Mouse (Mus musculus): Measurements from ENCODE around the gene Tmem215. TPM values are rescaled to one million over a fixed set of nuclear protein-coding genes. Genes with fewer than 3 reads are reported as not detected.
A peak's percentile ranks its signal among the peaks of the same experiment; 100 is the strongest.

The Tmem215 gene
- total RNA-seq (2021) = 10 to 100 TPM; 22.5 to 25.2 TPM

- intact Hi-C loops (cut with DNase I) = loop anchor here (2.0 to 10.0 kb wide), 3 partner anchors 117 to 213 kb away; no protein-coding TSS in a partner anchor
- DNase-seq (ENCODE audit: low spot score in 2 of 2) = peak in 1 of 2 experiments; percentile 16
Measured at GRCm38 (mm10) chr4:40471880-40472279, at the start of gene Tmem215. Gene Tmem215 (plus strand): TSS chr4:40472180.

DNA sequence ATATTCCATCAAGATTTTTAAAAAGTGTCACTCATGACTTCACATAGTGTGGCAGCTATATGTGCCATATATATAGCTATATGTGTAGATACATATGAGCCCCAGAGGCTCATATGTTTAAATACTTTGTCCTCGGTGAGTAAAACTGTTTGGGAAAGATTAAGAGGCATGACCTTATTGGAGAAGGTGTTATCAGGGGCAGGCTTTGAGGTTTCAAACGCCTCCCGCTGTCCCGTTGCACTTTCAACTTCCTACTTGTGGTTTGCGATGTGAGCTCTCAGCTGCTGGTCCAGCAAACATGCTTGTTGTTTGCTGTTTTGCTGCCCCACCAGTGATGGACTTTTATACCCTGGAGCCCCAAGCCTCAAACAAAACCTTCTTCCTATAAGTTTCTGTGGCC, 40.1 kb upstream of the Tmem215 start:
- intact Hi-C loops (cut with DNase I) = no loop called here
- no peak for DNase-seq (ENCODE audit: low spot score in 2 of 2)

DNA sequence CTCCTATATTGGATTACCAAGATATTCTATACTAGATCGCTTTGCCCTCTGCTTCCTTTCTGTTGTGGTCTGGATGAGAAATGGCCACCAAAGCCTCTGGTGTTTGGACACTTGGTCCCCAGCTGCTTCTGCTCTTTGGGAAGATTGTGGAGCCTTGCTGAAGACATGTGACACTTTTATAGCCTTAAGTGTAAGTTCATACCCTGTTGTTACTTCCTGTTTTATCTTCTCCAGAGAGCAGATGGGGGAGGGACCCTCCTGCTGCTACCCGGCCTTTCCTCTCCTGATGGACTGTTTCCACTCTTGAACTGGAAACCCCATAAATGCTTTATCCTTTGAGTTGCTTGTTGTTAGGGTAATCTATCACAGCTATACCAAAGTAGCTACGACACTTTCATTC, 38.6 kb upstream of the Tmem215 start:
- intact Hi-C loops (cut with DNase I) = no loop called here
- DNase-seq (ENCODE audit: low spot score in 2 of 2) = no peak

DNA sequence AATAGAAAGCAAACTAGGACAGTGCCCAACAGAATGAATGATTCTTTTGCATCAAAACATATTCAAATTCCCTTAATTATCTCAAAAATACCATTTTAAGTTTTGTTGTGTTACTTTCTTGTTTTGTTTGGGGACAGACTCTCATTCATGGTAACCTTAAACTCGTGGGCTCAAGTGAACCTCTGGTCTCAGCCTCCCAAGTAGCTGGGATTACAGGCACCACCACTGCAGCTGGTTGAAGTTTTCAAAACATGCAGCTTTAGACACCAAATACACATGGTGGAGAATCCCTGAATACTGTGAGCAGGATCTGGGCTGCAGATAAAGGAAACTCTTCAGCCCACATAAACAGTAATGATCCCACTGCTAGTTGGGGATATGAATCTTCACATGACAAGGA, 37.6 kb upstream of the Tmem215 start:
- intact Hi-C loops (cut with DNase I) = no loop called here
- DNase-seq (ENCODE audit: low spot score in 2 of 2) = no peak

DNA sequence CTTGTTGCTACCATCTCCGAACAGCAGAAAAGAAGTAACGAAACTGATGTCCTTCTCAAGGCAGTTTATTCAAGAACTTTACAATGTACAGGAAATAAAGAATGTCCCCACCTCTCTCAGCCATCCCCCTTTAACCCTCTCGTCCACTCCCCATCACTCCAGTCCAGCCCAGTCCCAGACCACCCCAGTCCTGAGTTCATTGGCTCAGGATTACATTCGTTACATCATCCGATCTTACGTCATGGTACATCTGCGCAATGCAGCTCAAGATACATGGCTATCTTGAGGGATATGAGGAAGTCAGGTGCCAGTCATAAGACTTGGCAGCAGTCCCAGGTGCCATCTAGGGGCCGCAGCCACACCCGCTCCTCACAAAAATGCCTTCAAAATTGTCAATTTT, 28.4 kb upstream of the Tmem215 start:
- no peak for DNase-seq (ENCODE audit: low spot score in 2 of 2)

DNA sequence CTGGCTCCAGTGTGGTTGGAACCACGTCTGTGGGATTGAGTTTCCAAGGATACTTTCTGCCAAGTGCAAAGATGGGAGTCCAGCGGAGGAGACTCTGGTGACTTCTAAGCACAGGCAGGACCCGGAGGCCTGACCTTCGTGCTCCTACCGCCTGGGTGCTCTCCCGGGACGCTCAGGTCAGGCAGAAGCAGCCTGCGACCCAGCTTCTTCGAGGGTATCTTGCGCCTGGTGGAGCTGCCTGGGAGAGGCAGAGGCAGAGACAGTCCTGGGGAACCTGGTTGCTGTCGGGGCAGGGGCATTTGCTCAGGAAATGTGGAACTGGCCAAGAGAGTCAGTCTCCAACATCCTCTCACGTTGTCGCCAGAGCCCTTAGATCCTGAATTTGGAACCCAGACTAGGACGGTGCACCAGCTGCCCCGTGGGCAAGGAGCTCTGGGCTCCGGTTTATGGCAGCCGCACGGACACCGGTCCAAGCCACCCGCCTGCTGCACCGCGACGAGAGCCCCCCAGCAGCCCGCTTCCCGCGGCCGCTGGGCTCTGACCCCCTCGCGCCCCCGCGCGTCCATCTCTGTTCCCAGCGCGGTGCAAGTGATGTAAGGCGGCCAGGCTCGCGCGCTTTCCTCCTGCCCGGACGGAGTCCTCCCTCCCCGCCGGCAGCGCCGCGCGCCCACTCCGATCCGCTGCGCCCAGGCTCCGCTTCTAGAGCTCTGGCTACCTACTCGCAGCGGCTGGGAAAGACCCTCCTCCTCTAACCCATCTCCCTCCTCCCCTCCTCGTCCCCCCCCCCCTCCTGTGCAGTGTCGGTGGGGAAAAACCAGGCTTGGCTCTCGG, 935 bp downstream of the Tmem215 start:
- intact Hi-C loops (cut with DNase I) = loop anchor here (2.0 to 10.0 kb wide), 3 partner anchors 118 to 212 kb away; no protein-coding TSS in a partner anchor
- DNase-seq (ENCODE audit: low spot score in 2 of 2) = peak in 1 of 2 experiments; percentile 67

More for the DNA sequence above, 28.4 kb upstream of the Tmem215 start:
- intact Hi-C loops (cut with DNase I) = no loop called here

GRCm38 (mm10) chr4:40473911-40474310, 1.9 kb downstream of the Tmem215 start:
- intact Hi-C loops (cut with DNase I) = loop anchor here (2.0 to 10.0 kb wide), 3 partner anchors 119 to 211 kb away; no protein-coding TSS in a partner anchor
- DNase-seq (ENCODE audit: low spot score in 2 of 2) = no peak

DNA sequence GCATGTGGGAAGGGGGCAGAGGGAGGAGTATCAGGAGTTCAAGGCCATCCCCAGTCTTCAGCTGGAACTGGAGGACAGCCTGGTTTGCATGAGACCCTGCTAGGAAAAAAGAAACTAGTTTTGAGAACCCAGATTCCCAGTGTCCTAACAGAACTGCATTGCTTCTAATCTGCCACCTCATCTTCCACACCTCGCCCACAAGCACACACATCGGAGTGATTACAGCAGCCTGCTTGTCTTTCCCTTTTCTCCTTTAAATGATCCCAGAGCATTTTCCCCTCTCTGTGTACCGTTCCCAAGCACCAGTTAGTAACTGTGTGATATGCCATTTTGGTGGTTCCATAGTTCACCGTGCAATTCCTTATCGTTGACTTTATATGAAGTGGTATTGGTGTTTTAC, 6.0 kb downstream of the Tmem215 start:
- intact Hi-C loops (cut with DNase I) = loop anchor here (10.0 kb wide), 2 partner anchors 123 to 207 kb away; no protein-coding TSS in a partner anchor
- peak; percentile 2 to 42 for DNase-seq (ENCODE audit: low spot score in 2 of 2)

DNA sequence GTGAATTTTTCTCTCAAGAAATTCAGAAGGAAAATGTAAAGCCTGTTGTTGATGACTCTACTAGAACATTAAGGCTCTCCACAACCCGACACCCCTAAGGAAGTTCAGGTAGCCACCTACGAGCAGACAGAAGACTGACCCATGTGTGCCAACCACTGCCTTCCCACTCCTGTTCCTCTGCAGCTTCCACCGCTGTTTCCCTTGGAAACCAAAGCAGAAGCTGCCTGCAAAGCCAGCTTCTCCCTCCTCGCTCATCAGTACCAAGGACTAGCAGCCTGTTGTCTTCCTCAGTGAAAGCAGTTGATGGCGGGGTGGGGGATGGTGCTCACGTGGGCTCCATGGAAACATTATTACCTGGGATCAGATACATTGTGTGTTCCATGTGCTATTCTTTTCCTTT, 14.6 kb downstream of the Tmem215 start:
- intact Hi-C loops (cut with DNase I) = no loop called here
- peak in 1 of 2 experiments; percentile 63 for DNase-seq (ENCODE audit: low spot score in 2 of 2)

GRCm38 (mm10) chr4:40491731-40492130, 19.8 kb downstream of the Tmem215 start:
- DNase-seq (ENCODE audit: low spot score in 2 of 2) = no peak
- intact Hi-C loops (cut with DNase I) = no loop called here

DNA sequence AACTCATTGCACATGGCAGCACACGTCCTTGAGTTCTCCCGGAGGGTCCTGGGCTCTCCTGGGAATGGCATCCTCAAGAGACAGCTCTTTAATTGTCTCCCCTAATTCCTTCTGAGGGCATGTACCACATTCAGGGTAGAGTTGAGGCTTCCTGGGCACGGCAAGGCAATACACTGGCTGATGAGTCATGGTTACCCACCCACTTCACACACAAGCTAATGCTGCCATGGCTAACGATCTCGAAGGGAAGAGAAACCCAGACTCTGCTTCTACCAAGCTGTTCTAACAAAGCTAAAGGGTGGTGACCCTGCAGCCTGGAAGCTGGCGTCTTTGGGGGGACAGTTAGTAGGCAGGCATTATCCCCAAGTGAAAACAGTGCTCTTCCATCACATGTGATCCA, 24.4 kb downstream of the Tmem215 start:
- DNase-seq (ENCODE audit: low spot score in 2 of 2) = peak in 1 of 2 experiments; percentile 59
- intact Hi-C loops (cut with DNase I) = loop anchor here (2.0 kb wide), 1 partner anchor 22 kb away; no protein-coding TSS in a partner anchor

DNA sequence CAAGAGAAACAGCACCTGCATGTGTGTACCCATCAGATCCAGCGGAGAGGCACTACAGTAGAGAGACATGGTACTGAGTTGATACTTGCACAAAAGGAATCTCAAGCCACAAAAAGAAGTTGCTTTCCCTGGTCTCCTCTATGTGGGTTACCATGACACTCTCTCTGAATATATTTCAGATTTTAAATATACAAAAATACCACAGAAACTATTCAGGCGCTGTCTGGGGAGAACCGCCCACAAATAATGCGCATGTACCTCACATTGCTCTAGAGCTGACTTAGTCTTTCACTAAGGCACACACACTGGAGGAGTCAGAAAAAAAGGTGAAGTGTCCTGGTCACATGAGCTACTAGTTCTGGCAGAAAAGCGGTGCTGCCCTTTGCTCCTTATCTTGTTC, 24.8 kb downstream of the Tmem215 start:
- DNase-seq (ENCODE audit: low spot score in 2 of 2) = peak; percentile 53 to 87
- intact Hi-C loops (cut with DNase I) = loop anchor here (2.0 kb wide), 1 partner anchor 22 kb away; no protein-coding TSS in a partner anchor

- intact Hi-C loops (cut with DNase I) = no loop called here
- DNase-seq (ENCODE audit: low spot score in 2 of 2) = no peak
Measured at GRCm38 (mm10) chr4:40499812-40500591, 28.0 kb downstream of the Tmem215 start.

GRCm38 (mm10) chr4:40502459-40502858, 30.5 kb downstream of the Tmem215 start:
- intact Hi-C loops (cut with DNase I) = loop anchor here (2.0 kb wide), 2 partner anchors 42 to 146 kb away; no protein-coding TSS in a partner anchor
- DNase-seq (ENCODE audit: low spot score in 2 of 2) = peak in 1 of 2 experiments; percentile 86

DNA sequence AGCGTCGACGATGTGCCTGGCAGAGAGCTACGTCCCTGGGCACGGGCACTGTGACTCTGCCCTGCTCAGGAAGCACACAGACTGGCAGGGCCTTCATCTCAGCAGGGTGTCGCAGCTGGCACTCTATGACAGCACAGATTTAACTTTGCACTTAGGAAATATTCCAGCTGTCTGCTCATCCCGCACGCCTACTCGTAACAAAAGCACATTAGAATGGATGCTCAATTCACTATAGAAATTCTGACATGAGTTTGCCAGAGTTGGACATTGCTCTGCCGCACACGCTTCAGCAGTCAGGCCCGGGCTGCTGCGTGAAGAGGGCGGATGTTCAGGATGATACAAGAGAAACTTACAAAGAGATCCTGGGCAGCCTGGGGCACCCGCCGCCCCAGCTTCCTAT, 37.6 kb downstream of the Tmem215 start:
- DNase-seq (ENCODE audit: low spot score in 2 of 2) = peak; percentile 57 to 85
- intact Hi-C loops (cut with DNase I) = loop anchor here (5.0 kb wide), 1 partner anchor 207 kb away; no protein-coding TSS in a partner anchor

DNA sequence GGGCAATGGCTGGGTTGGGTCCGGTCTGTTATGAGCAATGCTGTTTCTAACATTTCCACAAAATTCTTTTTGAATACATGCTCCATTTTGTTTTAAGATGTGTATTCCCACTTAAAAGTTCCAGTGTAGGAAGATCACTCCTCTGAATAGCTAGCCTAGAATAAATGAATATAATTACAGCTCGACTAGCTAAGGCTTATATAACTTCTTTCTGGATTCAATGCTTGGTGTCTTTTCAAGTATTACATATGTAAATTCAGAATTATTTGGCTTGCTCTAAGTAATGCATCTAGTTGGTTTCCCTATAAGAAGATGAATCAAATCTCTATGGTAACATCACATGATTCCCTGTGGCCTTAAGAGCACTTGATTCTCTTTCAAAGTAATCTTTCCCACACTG, 41.3 kb downstream of the Tmem215 start:
- DNase-seq (ENCODE audit: low spot score in 2 of 2) = peak in 1 of 2 experiments; percentile 34
- intact Hi-C loops (cut with DNase I) = no loop called here

- DNase-seq (ENCODE audit: low spot score in 2 of 2) = peak; percentile 24 to 65
Measured at GRCm38 (mm10) chr4:40518545-40519324, 46.8 kb downstream of the Tmem215 start.

More at GRCm38 (mm10) chr4:40518545-40519324, 46.8 kb downstream of the Tmem215 start:
- intact Hi-C loops (cut with DNase I) = loop anchor here (2.0 kb wide), 1 partner anchor 22 kb away; no protein-coding TSS in a partner anchor
